Mouse (Mus musculus) spleen, adult 2 months (tissue): ENCODE results near the gene Fgd5.

Source experiments
- CTCF ChIP-seq: fragments of 200-500 bp; IDR thresholded peaks from 2 replicates; pipeline ENCODE4 v1.5.1; 2011; ENCODE audit warnings: mild to moderate bottlenecking, inconsistent platforms; ENCODE audit not compliant: insufficient read depth, insufficient read length, insufficient replicate concordance; ENCODE audit errors: extremely low read depth
- POLR2A ChIP-seq: fragments of 200-500 bp; IDR thresholded peaks from 2 replicates; pipeline ENCODE4 v1.6.1; 2011; ENCODE audit warnings: low read depth, low read length, inconsistent platforms

GRCm38 (mm10) chr6:91963429-91963828, 15.2 kb upstream of the Fgd5 start:
- no peak for TF ChIP-seq POLR2A
- no peak for TF ChIP-seq CTCF
